Mouse (Mus musculus) c-Kit-positive CD71-negative TER-119-negative erythroid progenitor cells, embryonic 14.5 days (primary cell): ENCODE measurements around the gene 4931440F15Rik.

Source experiments
- DNase-seq: peaks from one replicate; pipeline ENCODE4 v3.0.0-alpha.2; 2013; ENCODE audit warnings: low read depth

Gene 4931440F15Rik

GRCm38 (mm10) chr11:29801432-29802427 is 23.7 kb downstream of the 4931440F15Rik start:
- no peak for DNase-seq

DNA sequence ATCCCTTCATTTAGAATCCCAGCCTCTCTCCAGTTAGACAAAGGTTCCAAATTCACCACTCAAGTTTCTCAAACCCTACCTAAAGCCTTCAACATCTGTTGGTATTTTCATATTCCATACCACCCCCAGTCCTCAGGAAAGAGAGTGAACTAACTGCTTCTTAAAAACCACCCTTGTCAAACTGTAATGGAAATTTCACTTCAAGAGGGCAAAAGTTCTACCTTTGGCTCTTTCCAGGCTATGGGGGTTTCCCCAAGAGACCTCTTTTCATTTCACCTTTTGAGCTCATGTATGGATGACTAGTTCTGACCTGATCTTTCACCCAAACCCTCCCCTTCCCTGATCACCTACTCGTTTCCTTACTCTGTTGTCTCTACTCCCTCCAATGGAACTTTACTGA is 25.6 kb downstream of the 4931440F15Rik start:
- DNase-seq: no peak

GRCm38 (mm10) chr11:29795106-29795505 is 30.4 kb downstream of the 4931440F15Rik start:
- no peak for DNase-seq

- DNase-seq: no peak
Observed at GRCm38 (mm10) chr11:29794475-29794874, 31.0 kb downstream of the 4931440F15Rik start.

GRCm38 (mm10) chr11:29790796-29791195 is 34.7 kb downstream of the 4931440F15Rik start:
- DNase-seq: no peak

GRCm38 (mm10) chr11:29788921-29789638 is 36.4 kb downstream of the 4931440F15Rik start:
- DNase-seq: no peak

DNA sequence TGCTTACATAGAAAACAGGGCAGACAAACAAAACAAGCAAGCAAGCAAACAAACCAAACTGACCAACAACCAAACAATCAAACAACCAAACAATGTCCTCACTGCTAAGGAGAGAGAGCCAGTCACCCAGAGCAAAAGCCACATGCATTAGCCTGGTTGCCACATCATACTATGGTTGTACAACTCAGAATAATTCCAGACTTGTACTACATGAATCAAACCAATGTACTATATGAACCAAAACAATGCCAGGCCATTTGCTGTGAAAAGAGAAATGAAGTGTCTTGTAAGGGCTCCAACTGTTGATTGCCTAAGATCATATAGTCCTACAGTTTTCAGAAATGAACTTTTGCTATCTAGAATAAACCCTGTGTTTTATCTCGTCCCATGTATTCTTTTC is 37.0 kb downstream of the 4931440F15Rik start:
- DNase-seq: no peak

DNA sequence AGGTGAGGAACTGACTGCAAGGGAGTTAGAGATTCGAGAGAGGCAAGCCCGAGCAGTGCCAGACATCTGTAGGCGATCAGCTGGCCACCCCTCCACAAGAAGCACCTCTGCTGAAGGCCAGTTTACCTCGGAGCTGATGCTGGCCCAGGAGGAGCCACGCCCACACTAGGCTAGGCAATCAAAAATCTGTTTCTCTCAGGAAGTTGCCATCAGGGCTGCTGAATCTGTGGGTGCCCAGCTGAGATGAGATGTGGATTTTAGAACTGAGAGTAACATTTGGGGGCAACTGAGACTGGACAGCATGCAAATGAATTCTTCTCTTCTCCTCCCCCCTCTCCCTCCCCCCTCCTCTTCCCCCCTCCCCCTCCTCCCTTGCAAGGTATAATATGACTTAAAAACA is 38.0 kb downstream of the 4931440F15Rik start:
- no peak for DNase-seq

- no peak for DNase-seq
Observed at GRCm38 (mm10) chr11:29786583-29787219, 38.8 kb downstream of the 4931440F15Rik start.

GRCm38 (mm10) chr11:29779409-29780026 is 46.0 kb downstream of the 4931440F15Rik start:
- no peak for DNase-seq

- no peak for DNase-seq
Observed at GRCm38 (mm10) chr11:29778936-29779335, 46.5 kb downstream of the 4931440F15Rik start.

- no peak for DNase-seq
Observed at GRCm38 (mm10) chr11:29777964-29778363, 47.5 kb downstream of the 4931440F15Rik start.

DNA sequence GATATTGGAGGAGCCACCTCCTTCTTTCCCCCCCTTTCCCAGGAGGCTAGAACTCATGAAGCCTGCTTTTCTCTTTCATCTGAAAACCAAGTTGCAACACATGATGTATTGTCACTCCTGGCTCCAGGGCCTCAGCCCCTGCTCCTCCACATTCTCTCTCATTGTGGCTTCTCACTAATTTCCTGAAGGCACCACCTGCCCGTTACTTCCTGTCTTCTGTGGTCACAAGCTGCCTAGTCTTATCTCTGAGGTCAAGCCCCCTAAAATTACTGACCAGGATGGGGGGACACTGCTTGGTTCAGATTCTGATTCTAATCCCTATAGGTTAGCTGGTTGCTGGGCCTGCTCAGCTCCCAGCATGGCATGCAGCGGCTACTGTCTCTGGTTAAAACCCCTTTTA is 50.7 kb downstream of the 4931440F15Rik start:
- no peak for DNase-seq

- DNase-seq: no peak
Observed at GRCm38 (mm10) chr11:29774296-29774695, 51.2 kb downstream of the 4931440F15Rik start.
